In the genomic region with DNA sequence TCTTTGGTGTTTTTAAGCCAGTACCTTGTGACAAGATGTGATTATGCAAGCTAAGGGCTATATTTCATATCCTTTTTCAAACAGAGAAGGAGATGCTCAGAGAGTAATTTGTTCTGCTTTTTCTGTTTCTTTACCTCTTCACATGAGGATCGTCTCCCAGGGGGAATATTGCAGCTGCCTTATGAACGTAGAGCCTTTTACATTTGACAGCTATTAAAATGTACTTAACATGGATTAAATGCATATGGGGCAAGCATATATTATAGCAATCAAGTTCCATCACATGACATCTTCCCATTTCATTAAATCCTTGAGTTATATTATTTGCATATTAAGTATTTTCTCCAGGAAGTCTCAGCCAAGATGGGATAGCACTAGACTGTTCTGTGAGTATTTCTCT, we compare ENCODE assay signal across 27 mouse cellular contexts.
DNase-seq lines count a peak whose midpoint lies in the region; ATAC-seq and TF ChIP-seq lines count a peak whose summit lies in the region.
"Had no signal": no experiment of that assay in that cellular context is flagged by ENCODE, and none has a peak within 500 bp of the region (broad histone marks: within the 10 kb centered on the region; RNA-seq: fewer than 3 reads in every experiment).

No protein-coding gene starts in this region.

- no peak for DNase-seq in forebrain, embryonic 10.5 days (ENCODE audit: extremely low spot score, low spot score)
- no peak for DNase-seq in forebrain, postnatal 0 days
- DNase-seq in midbrain, embryonic 14.5 days, result peak; percentile 45
- DNase-seq in midbrain, embryonic 11.5 days (ENCODE audit: low spot score, missing footprints), result no peak
- DNase-seq: adrenal gland, postnatal 10 days; adrenal gland, postnatal 36 days; B cell, adult 2 months; cerebellum, adult 11 months; cerebellum, adult 2 months; cerebellum, adult 9-11 months; cerebellum, postnatal 25 days; gastrocnemius, postnatal 25 days; heart, adult 18-20 months; heart, postnatal 10 days; heart, postnatal 36 days; kidney, adult 2 months had no signal

- 72% methylated on average over 2 of the region's 2 CpGs for WGBS in forebrain, embryonic 12.5 days
- WGBS in forebrain, embryonic 10.5 days, result 95% methylated on average over 2 of the region's 2 CpGs
- WGBS in forebrain, embryonic 16.5 days, result 77% methylated on average over 2 of the region's 2 CpGs
- WGBS in forebrain, postnatal 0 days, result 70% methylated on average over 2 of the region's 2 CpGs
- 60% methylated on average over 2 of the region's 2 CpGs for WGBS in midbrain, embryonic 14.5 days
- 77% methylated on average over 2 of the region's 2 CpGs for WGBS in midbrain, embryonic 11.5 days

- no peak overlapping the region for H3K4me3 ChIP-seq in forebrain, embryonic 12.5 days (replicated peaks)
- H3K4me3 ChIP-seq in forebrain, embryonic 10.5 days, result no peak overlapping the region
- H3K4me3 ChIP-seq in forebrain, embryonic 16.5 days (replicated peaks; ENCODE audit: low read length), result no peak overlapping the region
- no peak overlapping the region for H3K4me3 ChIP-seq in forebrain, postnatal 0 days (ENCODE audit: low read depth, low read length)
- no peak overlapping the region for H3K4me3 ChIP-seq in midbrain, embryonic 14.5 days (replicated peaks; ENCODE audit: low read depth, low read length)
- H3K4me3 ChIP-seq in midbrain, embryonic 11.5 days (ENCODE audit: low read depth, low read length), result no peak overlapping the region
- H3K4me3 ChIP-seq: embryonic facial prominence, embryonic 13.5 days; heart, embryonic 12.5 days; heart, embryonic 15.5 days; hindbrain, embryonic 10.5 days; hindbrain, embryonic 13.5 days had no signal

- no peak for TF ChIP-seq CTCF in forebrain, postnatal 0 days (IDR thresholded peaks at IDR 0.05; ENCODE audit: low read depth)

- H3K4me1 ChIP-seq in forebrain, embryonic 12.5 days, result no peaks in the 10 kb centered on the region
- no peaks in the 10 kb centered on the region for H3K4me1 ChIP-seq in forebrain, embryonic 10.5 days
- no peaks in the 10 kb centered on the region for H3K4me1 ChIP-seq in forebrain, embryonic 16.5 days (replicated peaks; ENCODE audit: control insufficient read depth, insufficient read depth, low read length)
- no peaks in the 10 kb centered on the region for H3K4me1 ChIP-seq in forebrain, postnatal 0 days (ENCODE audit: insufficient read depth)
- H3K4me1 ChIP-seq in midbrain, embryonic 14.5 days (ENCODE audit: control insufficient read depth, insufficient read depth, low read length), result no peaks in the 10 kb centered on the region
- no peaks in the 10 kb centered on the region for H3K4me1 ChIP-seq in midbrain, embryonic 11.5 days (ENCODE audit: control insufficient read depth, insufficient read depth, low read length)
- H3K4me1 ChIP-seq: embryonic facial prominence, embryonic 13.5 days; heart, embryonic 12.5 days; heart, embryonic 15.5 days; hindbrain, embryonic 10.5 days; hindbrain, embryonic 13.5 days had no signal

- no peaks in the 10 kb centered on the region for H3K9me3 ChIP-seq in forebrain, embryonic 12.5 days
- H3K9me3 ChIP-seq in forebrain, embryonic 10.5 days, result no peaks in the 10 kb centered on the region
- no peaks in the 10 kb centered on the region for H3K9me3 ChIP-seq in forebrain, embryonic 16.5 days (ENCODE audit: control insufficient read depth, low read length)
- H3K9me3 ChIP-seq in forebrain, postnatal 0 days (ENCODE audit: low read length), result no peaks in the 10 kb centered on the region
- no peaks in the 10 kb centered on the region for H3K9me3 ChIP-seq in midbrain, embryonic 14.5 days (ENCODE audit: control insufficient read depth, low read length)
- no peaks in the 10 kb centered on the region for H3K9me3 ChIP-seq in midbrain, embryonic 11.5 days (ENCODE audit: control insufficient read depth, low read length)
- H3K9me3 ChIP-seq: embryonic facial prominence, embryonic 13.5 days; heart, embryonic 15.5 days; hindbrain, embryonic 10.5 days; hindbrain, embryonic 13.5 days had no signal

- 0 out of 2 replicates have a peak, but pooled peaks have one; percentile 11 for ATAC-seq in forebrain, embryonic 12.5 days (ENCODE audit: low FRiP score)
- ATAC-seq in forebrain, embryonic 16.5 days, result peak; percentile 50
- ATAC-seq in forebrain, postnatal 0 days, result no peak
- ATAC-seq in midbrain, embryonic 14.5 days (ENCODE audit: low FRiP score, low TSS enrichment), result no peak
- no peak for ATAC-seq in midbrain, embryonic 11.5 days (ENCODE audit: low FRiP score)
- ATAC-seq: intestine, postnatal 0 days; Patski had no signal

- no peak overlapping the region for H3K9ac ChIP-seq in forebrain, embryonic 12.5 days
- H3K9ac ChIP-seq in forebrain, embryonic 16.5 days (replicated peaks; ENCODE audit: low read depth, low read length), result no peak overlapping the region
- no peak overlapping the region for H3K9ac ChIP-seq in forebrain, postnatal 0 days
- H3K9ac ChIP-seq in midbrain, embryonic 14.5 days (replicated peaks; ENCODE audit: low read length), result no peak overlapping the region
- no peak overlapping the region for H3K9ac ChIP-seq in midbrain, embryonic 11.5 days (ENCODE audit: low read length)
- H3K9ac ChIP-seq: embryonic facial prominence, embryonic 13.5 days; heart, embryonic 12.5 days; heart, embryonic 15.5 days; hindbrain, embryonic 13.5 days had no signal

- no peak overlapping the region for H3K27ac ChIP-seq in forebrain, embryonic 12.5 days
- no peak overlapping the region for H3K27ac ChIP-seq in forebrain, embryonic 10.5 days
- no peak overlapping the region for H3K27ac ChIP-seq in forebrain, embryonic 16.5 days (ENCODE audit: low read length)
- H3K27ac ChIP-seq in forebrain, postnatal 0 days (ENCODE audit: low read depth, low read length), result no peak overlapping the region
- no peak overlapping the region for H3K27ac ChIP-seq in midbrain, embryonic 14.5 days (replicated peaks; ENCODE audit: low read depth, low read length)
- no peak overlapping the region for H3K27ac ChIP-seq in midbrain, embryonic 11.5 days (ENCODE audit: low read depth, low read length)
- H3K27ac ChIP-seq: embryonic facial prominence, embryonic 13.5 days; heart, embryonic 15.5 days; hindbrain, embryonic 10.5 days; hindbrain, embryonic 13.5 days had no signal

- H3K36me3 ChIP-seq in forebrain, embryonic 12.5 days (replicated peaks), result no peaks in the 10 kb centered on the region
- no peaks in the 10 kb centered on the region for H3K36me3 ChIP-seq in forebrain, embryonic 10.5 days (replicated peaks)
- H3K36me3 ChIP-seq in forebrain, embryonic 16.5 days (ENCODE audit: control insufficient read depth, insufficient read depth), result no peaks in the 10 kb centered on the region
- no peaks in the 10 kb centered on the region for H3K36me3 ChIP-seq in forebrain, postnatal 0 days (ENCODE audit: insufficient read depth)
- no peaks in the 10 kb centered on the region for H3K36me3 ChIP-seq in midbrain, embryonic 14.5 days (ENCODE audit: control insufficient read depth, insufficient read depth, low read length)
- no peaks in the 10 kb centered on the region for H3K36me3 ChIP-seq in midbrain, embryonic 11.5 days (ENCODE audit: control insufficient read depth, insufficient read depth, low read length)
- H3K36me3 ChIP-seq: embryonic facial prominence, embryonic 13.5 days; G1E; heart, embryonic 12.5 days; heart, embryonic 15.5 days; hindbrain, embryonic 10.5 days; hindbrain, embryonic 13.5 days had no signal

- H3K27me3 ChIP-seq in forebrain, embryonic 12.5 days, result no peaks in the 10 kb centered on the region
- no peaks in the 10 kb centered on the region for H3K27me3 ChIP-seq in forebrain, embryonic 10.5 days (ENCODE audit: poor library complexity, severe bottlenecking)
- H3K27me3 ChIP-seq in forebrain, embryonic 16.5 days (replicated peaks; ENCODE audit: control insufficient read depth, insufficient read depth, low read length), result no peaks in the 10 kb centered on the region
- no peaks in the 10 kb centered on the region for H3K27me3 ChIP-seq in forebrain, postnatal 0 days (ENCODE audit: insufficient read depth, low read length)
- H3K27me3 ChIP-seq in midbrain, embryonic 14.5 days (ENCODE audit: control insufficient read depth, insufficient read depth, low read length), result no peaks in the 10 kb centered on the region
- no peaks in the 10 kb centered on the region for H3K27me3 ChIP-seq in midbrain, embryonic 11.5 days (ENCODE audit: control insufficient read depth, insufficient read depth, low read length)
- H3K27me3 ChIP-seq: CH12.LX; embryonic facial prominence, embryonic 13.5 days; heart, embryonic 12.5 days; heart, embryonic 15.5 days; hindbrain, embryonic 13.5 days; Patski had no signal

- H3K4me2 ChIP-seq in forebrain, embryonic 12.5 days, result no peak overlapping the region
- H3K4me2 ChIP-seq in forebrain, embryonic 16.5 days (ENCODE audit: low read length), result no peak overlapping the region
- no peak overlapping the region for H3K4me2 ChIP-seq in forebrain, postnatal 0 days (ENCODE audit: low read depth)
- H3K4me2 ChIP-seq in midbrain, embryonic 14.5 days (ENCODE audit: low read length), result no peak overlapping the region
- H3K4me2 ChIP-seq in midbrain, embryonic 11.5 days, result no peak overlapping the region
- H3K4me2 ChIP-seq: embryonic facial prominence, embryonic 13.5 days; heart, embryonic 12.5 days; heart, embryonic 15.5 days; hindbrain, embryonic 13.5 days had no signal

Comparison
In these comparisons a context has a peak if more than half of its experiments do, and no peak if none do; other contexts are left out.
1. ATAC-seq: peak in forebrain, embryonic 12.5 days (single experiment) and forebrain, embryonic 16.5 days (single experiment); none in forebrain, postnatal 0 days (single experiment), midbrain, embryonic 14.5 days (single experiment) and midbrain, embryonic 11.5 days (single experiment).